Mouse (Mus musculus) thymus, adult 18-20 months (tissue): ENCODE data around the gene Csn3.

Experiments
- DNase-seq, 2 experiments: peaks; one replicate each; pipeline ENCODE4 v3.0.0; 2022; ENCODE audit warnings: mixed read lengths in 2 of 2

Csn3 gene

DNA sequence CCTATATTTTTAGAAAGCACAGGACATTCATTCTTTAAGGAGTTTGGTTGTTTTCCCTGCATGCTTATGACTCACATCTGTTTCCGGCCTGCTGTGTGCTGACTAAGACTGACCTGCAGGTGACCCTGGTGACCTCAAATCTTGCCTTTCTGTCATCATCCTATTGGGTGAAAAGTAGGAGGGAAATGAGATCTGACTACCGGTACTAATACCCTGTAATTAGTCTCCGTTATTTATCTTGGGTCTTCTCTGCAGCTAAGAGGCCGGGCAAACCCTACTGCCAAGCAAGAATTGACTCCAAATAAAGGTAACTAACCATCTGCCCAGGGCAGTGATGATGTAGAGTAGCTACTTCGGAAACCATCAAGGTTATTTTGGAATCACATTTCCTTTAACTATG, at the start of gene Csn3:
TSS of gene Csn3 (plus strand) at position 208 of the 400 bp plus-strand sequence.
- no peak for DNase-seq

DNA sequence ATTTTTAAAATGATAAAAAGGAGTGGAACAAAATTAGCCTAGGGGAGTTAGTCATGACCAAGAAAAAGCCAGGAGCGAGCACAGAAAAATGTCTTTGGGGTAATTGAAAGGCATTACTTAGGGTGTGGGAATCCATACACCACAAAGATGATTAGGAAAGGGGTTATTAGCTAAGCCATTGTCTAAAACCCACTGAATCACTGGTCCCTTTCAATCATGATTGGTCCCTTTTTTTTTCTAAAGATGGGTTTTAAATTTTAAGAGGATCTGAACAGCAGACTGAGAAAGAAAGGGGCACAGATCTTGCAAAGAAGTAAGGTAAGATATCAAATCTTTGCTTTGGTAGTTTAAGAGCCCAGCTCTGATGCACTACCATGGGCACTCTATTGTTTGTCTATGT, 40.6 kb upstream of the Csn3 start, which contains the start of gene Odam:
TSS of gene Odam (plus strand) at position 301 of the 400 bp plus-strand sequence.
- DNase-seq, result no peak

DNA sequence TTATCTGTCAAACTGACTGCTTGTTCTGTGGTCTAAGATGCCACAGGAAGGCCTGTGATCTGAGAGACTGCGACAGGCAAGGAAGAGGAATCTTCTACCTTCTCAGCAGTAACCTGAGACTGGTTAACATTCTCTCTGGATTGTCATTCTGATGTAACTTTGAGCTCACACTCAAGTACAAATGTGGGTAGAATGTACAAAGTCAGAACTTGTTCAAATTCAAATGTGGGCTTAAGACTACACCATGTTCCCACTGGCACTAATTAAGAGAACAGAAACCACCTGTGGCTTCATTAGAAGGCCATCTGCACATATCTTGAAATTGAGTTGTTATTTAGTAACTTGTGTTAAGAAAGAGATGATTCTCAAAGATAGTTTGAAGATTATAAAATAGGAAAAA, 6.2 kb downstream of the Csn3 start:
- DNase-seq, result no peak

DNA sequence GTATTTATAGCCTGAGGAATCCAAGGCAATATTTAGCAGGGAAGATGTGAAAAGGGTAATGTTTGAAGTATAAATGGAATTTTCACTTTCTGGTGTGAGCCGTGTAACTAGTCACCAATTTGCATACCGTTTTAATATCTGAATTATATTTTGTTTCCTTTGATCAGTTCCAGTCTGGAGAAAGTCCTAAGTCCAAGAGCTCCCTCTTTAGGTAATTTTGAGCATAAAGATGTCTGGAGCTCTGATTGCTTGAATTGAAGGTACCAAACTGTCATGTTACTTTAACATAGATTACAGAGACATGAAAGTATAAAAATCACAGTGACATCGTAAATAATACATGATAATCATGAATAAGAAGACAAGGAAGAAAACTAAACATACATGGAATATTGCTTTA, 15.4 kb downstream of the Csn3 start:
- DNase-seq, result no peak

DNA sequence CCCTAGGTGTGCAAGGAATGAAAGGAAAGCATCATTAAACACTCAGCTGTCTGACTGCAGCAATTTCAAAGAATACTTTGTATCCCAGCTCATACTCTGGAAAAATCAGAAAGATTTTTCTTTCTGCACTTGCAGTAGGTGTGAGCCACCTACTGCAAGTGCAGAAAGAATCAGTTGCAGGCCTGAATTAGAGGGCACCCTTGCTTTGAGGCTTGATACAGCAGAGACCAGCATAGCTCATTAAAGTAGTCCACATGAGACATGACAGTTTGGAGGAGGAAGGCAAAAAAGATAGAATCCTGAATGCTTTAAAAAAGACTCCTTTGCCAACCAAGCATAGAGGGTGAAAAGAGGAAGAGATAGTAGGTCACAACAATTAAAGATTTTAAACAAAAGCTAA, 17.1 kb downstream of the Csn3 start:
- no peak for DNase-seq

DNA sequence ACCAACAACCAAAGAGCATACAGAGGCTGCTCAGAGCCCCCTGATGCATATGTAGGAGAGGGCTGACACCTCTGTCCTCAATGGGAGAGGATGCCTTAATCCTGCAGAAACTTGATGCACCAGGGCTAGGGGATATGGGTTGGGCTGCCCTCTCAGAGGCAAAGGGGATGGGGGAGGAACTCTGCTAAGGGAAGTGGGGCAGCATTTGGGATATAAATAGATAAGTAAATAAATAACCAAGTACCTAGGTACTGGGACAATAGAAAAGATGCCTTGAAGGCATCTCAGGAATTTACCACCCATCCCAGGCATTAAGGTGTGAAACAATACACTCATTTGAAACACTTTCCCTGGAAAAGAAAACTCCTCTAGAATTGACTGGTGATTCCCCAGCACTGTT, 26.5 kb downstream of the Csn3 start:
- no peak for DNase-seq

DNA sequence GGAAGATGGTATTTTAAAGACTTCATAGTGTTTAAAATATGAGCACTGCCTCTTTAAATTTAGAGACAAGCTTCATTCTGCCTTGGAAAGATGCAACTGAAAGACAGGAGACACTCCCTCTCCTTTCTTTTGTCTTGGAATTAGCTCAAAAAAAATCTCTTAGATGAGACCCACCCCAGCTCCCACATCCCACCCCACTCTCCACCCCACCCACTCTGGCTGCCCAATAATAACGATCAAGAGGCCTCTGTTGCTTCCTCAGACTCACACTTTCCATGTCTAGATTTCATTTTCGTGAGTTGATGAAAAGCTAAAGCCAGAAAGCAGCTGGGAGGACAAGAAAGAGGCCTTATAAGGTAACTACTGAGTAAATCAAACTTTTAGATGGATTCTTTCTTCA, 43.8 kb downstream of the Csn3 start, which contains the start of the genes 2310003L06Rik and Gm28434:
TSS of gene 2310003L06Rik (plus strand) at position 259 of the 400 bp plus-strand sequence.
TSS of gene Gm28434 (plus strand) at position 317 of the 400 bp plus-strand sequence.
- DNase-seq, result no peak

DNA sequence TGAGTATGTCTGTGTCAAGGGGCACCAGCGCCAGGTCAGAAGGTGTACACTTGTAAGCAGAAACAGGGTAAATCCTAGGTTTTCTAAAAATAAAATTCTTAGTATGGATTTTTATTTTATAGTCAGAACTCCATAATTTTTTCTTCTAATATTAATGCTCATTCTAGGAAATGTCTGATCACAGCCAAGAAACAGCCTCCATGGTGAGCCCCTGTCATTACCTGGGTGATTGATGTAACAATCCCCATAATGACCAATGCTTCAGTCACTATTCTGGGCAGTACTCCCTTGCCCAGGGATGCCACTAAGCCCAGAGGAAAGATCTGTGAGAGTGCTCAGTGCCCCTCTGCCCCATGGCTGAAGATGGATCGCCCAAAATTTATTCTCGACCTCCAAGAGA, 53.8 kb downstream of the Csn3 start, which contains the start of gene Cabs1:
TSS of gene Cabs1 (plus strand) at position 301 of the 400 bp plus-strand sequence.
- DNase-seq, result no peak
